Mouse (Mus musculus): ENCODE data around the gene Sec61g.

GRCm38 (mm10) chr11:16527743-16528142 is 19.5 kb upstream of the Sec61g start:
- TF ChIP-seq FLI1 (IDR thresholded peaks at IDR 0.05; ENCODE audit: low read length), result no peak
- no peak for TF ChIP-seq GATA1 (IDR thresholded peaks at IDR 0.05; ENCODE audit: borderline replicate concordance, low read length)

Data from megakaryocyte, embryonic 14.5 days (primary cell).